Mouse (Mus musculus) spleen, adult 2 months (tissue): Measurements from ENCODE around the gene Hecw2. TPM values are rescaled to one million over a fixed set of nuclear protein-coding genes. Genes with fewer than 3 reads are reported as not detected.

Experiments used
- DNase-seq, 2 experiments: peaks; one replicate each; pipeline versions ENCODE4 v3.0.0 to v3.0.0-alpha.2; 2012 to 2021; ENCODE audit warnings: low spot score in 2 of 2, low read depth in 1 of 2
- H3K27ac ChIP-seq: fragments of 200-500 bp; 2 replicates; pipeline ENCODE4 v1.5.1; 2012; ENCODE audit warnings: low read length, inconsistent platforms; ENCODE audit not compliant: insufficient read depth
- H3K27me3 ChIP-seq: fragments of 200-500 bp; 2 replicates; pipeline ENCODE4 v1.6.1; 2012; ENCODE audit warnings: mild to moderate bottlenecking, moderate library complexity, low read length, inconsistent platforms; ENCODE audit not compliant: control insufficient read depth, insufficient read depth
- H3K36me3 ChIP-seq: fragments of 200-500 bp; 2 replicates; pipeline ENCODE4 v1.6.1; 2012; ENCODE audit warnings: mild to moderate bottlenecking, low read length, inconsistent platforms; ENCODE audit not compliant: control insufficient read depth, insufficient read depth
- H3K4me1 ChIP-seq: fragments of 200-500 bp; 2 replicates; pipeline ENCODE4 v1.6.1; 2011; ENCODE audit warnings: inconsistent platforms; ENCODE audit not compliant: control insufficient read depth, insufficient read depth, insufficient read length
- H3K4me3 ChIP-seq: fragments of 200-500 bp; 2 replicates; pipeline ENCODE4 v1.5.1; 2011; ENCODE audit warnings: mild to moderate bottlenecking, inconsistent platforms; ENCODE audit not compliant: insufficient read depth, insufficient read length; ENCODE audit errors: extremely low read depth
- CTCF ChIP-seq: fragments of 200-500 bp; IDR thresholded peaks from 2 replicates; pipeline ENCODE4 v1.5.1; 2011; ENCODE audit warnings: mild to moderate bottlenecking, inconsistent platforms; ENCODE audit not compliant: insufficient read depth, insufficient read length, insufficient replicate concordance; ENCODE audit errors: extremely low read depth
- POLR2A ChIP-seq: fragments of 200-500 bp; IDR thresholded peaks from 2 replicates; pipeline ENCODE4 v1.6.1; 2011; ENCODE audit warnings: low read depth, low read length, inconsistent platforms
- WGBS: fragments of 180-500 bp; shearing (Covaris S2); methylation state at CpG from one replicate; pipeline ENCODE4 v1.1.7; 2018; 5-methylcytosine and 5-hydroxymethylcytosine counted together
- polyA plus RNA-seq: library from polyadenylated mRNA; depleted of rRNA; stranded (reverse); fragments of >200 nt; gene quantifications from 2 replicates; pipeline ENCODE4 v1.2.3, GENCODE M21; 2012

Gene Hecw2
- polyA plus RNA-seq, 1 experiment, result 0.19 TPM

- Histone ChIP-seq H3K27ac (no peak overlapping the region), H3K36me3 (no peaks in the 10 kb centered on the region), H3K4me1 (peaks cover 6% of the 10 kb centered on the region), H3K27me3 (no peaks in the 10 kb centered on the region), H3K4me3 (no peak overlapping the region)
- no peak for DNase-seq
- TF ChIP-seq POLR2A, result no peak
- no peak for TF ChIP-seq CTCF
- 90% methylated on average over 4 of the region's 4 CpGs for WGBS
Observed at GRCm38 (mm10) chr1:53811919-53812318, 383.0 kb downstream of the Hecw2 start.

GRCm38 (mm10) chr1:53808229-53808628 is 386.7 kb downstream of the Hecw2 start:
- Histone ChIP-seq H3K4me1 (peaks cover 2% of the 10 kb centered on the region; the same call in 1 of the 2 replicates), H3K36me3 (no peaks in the 10 kb centered on the region), H3K27ac (no peak overlapping the region), H3K27me3 (no peaks in the 10 kb centered on the region), H3K4me3 (no peak overlapping the region)
- WGBS, result 59% methylated on average over 2 of the region's 2 CpGs
- TF ChIP-seq CTCF, result no peak
- TF ChIP-seq POLR2A, result no peak
- DNase-seq, result no peak

- H3K27me3 ChIP-seq, result no peaks in the 10 kb centered on the region
- peak overlapping the region; percentile 78 for H3K27ac ChIP-seq
- DNase-seq, result no peak
- 40% methylated on average over 3 of the region's 3 CpGs for WGBS
- H3K36me3 ChIP-seq, result no peaks in the 10 kb centered on the region
- no peak overlapping the region for H3K4me3 ChIP-seq
- peaks cover 14% of the 10 kb centered on the region for H3K4me1 ChIP-seq
- TF ChIP-seq CTCF, result no peak
- no peak for TF ChIP-seq POLR2A
Observed at GRCm38 (mm10) chr1:53797811-53798210, 397.2 kb downstream of the Hecw2 start.

- no peak for DNase-seq
- TF ChIP-seq CTCF, result no peak
- TF ChIP-seq POLR2A, result no peak
- H3K4me1 ChIP-seq, result peaks cover 20% of the 10 kb centered on the region
Observed at GRCm38 (mm10) chr1:53797074-53797473, 397.9 kb downstream of the Hecw2 start.

GRCm38 (mm10) chr1:53796271-53796670 is 398.7 kb downstream of the Hecw2 start:
- H3K36me3 ChIP-seq, result no peaks in the 10 kb centered on the region
- H3K27ac ChIP-seq, result no peak overlapping the region
- 87% methylated on average over 6 of the region's 6 CpGs for WGBS
- no peak for TF ChIP-seq POLR2A
- no peak for TF ChIP-seq CTCF
- H3K4me1 ChIP-seq, result peaks cover 24% of the 10 kb centered on the region
- H3K27me3 ChIP-seq, result no peaks in the 10 kb centered on the region
- no peak for DNase-seq
- no peak overlapping the region for H3K4me3 ChIP-seq

More at GRCm38 (mm10) chr1:53797074-53797473, 397.9 kb downstream of the Hecw2 start:
- H3K36me3 ChIP-seq, result no peaks in the 10 kb centered on the region
- H3K4me3 ChIP-seq, result no peak overlapping the region
- H3K27me3 ChIP-seq, result no peaks in the 10 kb centered on the region
- peak overlapping the region; percentile 57 for H3K27ac ChIP-seq
- 38% methylated on average over 5 of the region's 5 CpGs for WGBS

GRCm38 (mm10) chr1:53795591-53795990 is 399.4 kb downstream of the Hecw2 start:
- no peak overlapping the region for H3K4me3 ChIP-seq
- TF ChIP-seq CTCF (no peak), POLR2A (no peak)
- H3K27ac ChIP-seq, result 0 out of 2 replicates have a peak overlapping the region, but pooled peaks have one; percentile 49
- peaks cover 24% of the 10 kb centered on the region for H3K4me1 ChIP-seq
- no peak for DNase-seq
- WGBS, result 81% methylated on average over 4 of the region's 4 CpGs
- no peaks in the 10 kb centered on the region for H3K36me3 ChIP-seq
- H3K27me3 ChIP-seq, result no peaks in the 10 kb centered on the region

GRCm38 (mm10) chr1:53795081-53795480 is 399.9 kb downstream of the Hecw2 start:
- 79% methylated on average over 5 of the region's 5 CpGs for WGBS

More at GRCm38 (mm10) chr1:53795081-53795480, 399.9 kb downstream of the Hecw2 start:
- Histone ChIP-seq H3K4me1 (peaks cover 24% of the 10 kb centered on the region), H3K36me3 (no peaks in the 10 kb centered on the region), H3K27ac (no peak overlapping the region), H3K4me3 (no peak overlapping the region), H3K27me3 (no peaks in the 10 kb centered on the region)
- TF ChIP-seq CTCF, result no peak
- TF ChIP-seq POLR2A, result no peak
- DNase-seq, result no peak
